Mouse (Mus musculus) hindbrain, embryonic 16.5 days (tissue): ENCODE measurements around the gene Gm8122. TPM values are rescaled to one million over a fixed set of nuclear protein-coding genes. Genes with fewer than 3 reads are reported as not detected.
"Not testable (repeated sequence)": the region's sequence is repeated elsewhere in the genome, so short reads cannot be mapped to it uniquely, and the experiment has no call there.

Experiments used
- ATAC-seq: fragments of 200-750 bp; cut with Nextera tagmentation; 2 replicates; pipeline ENCODE4 v1.8.0; 2017; ENCODE audit warnings: moderate TSS enrichment, moderate library complexity
- H3K27ac ChIP-seq: fragments of 300-500 bp; sonication (generic); 2 replicates; pipeline ENCODE4 v1.5.1; 2014; ENCODE audit warnings: low read depth, mild to moderate bottlenecking, control low read depth, low read length, moderate library complexity
- H3K27me3 ChIP-seq: fragments of 300-500 bp; sonication (generic); replicated peaks from 2 replicates; pipeline ENCODE4 v1.6.1; 2014; ENCODE audit warnings: low read length; ENCODE audit not compliant: control insufficient read depth, insufficient read depth
- H3K36me3 ChIP-seq: fragments of 300-500 bp; sonication (generic); 2 replicates; pipeline ENCODE4 v1.6.1; 2014; ENCODE audit warnings: mild to moderate bottlenecking, low read length, moderate library complexity, mixed read lengths; ENCODE audit not compliant: control insufficient read depth, insufficient read depth
- H3K4me1 ChIP-seq: fragments of 300-500 bp; sonication (generic); 2 replicates; pipeline ENCODE4 v1.6.1; 2014; ENCODE audit warnings: low read depth, low read length; ENCODE audit not compliant: control insufficient read depth, insufficient read depth
- H3K4me2 ChIP-seq: fragments of 300-500 bp; sonication (generic); 2 replicates; pipeline ENCODE4 v1.6.1; 2014; ENCODE audit warnings: mild to moderate bottlenecking, low read length, control low read depth, moderate library complexity
- H3K4me3 ChIP-seq: fragments of 300-500 bp; sonication (generic); 2 replicates; pipeline ENCODE4 v1.5.1; 2014; ENCODE audit warnings: mild to moderate bottlenecking, low read length, control low read depth, moderate library complexity
- H3K9ac ChIP-seq: fragments of 300-500 bp; sonication (generic); 2 replicates; pipeline ENCODE4 v1.6.1; 2014; ENCODE audit warnings: low read depth, mild to moderate bottlenecking, control low read depth, low read length, moderate library complexity
- H3K9me3 ChIP-seq: fragments of 300-500 bp; sonication (generic); 2 replicates; pipeline ENCODE4 v1.6.1; 2014; ENCODE audit warnings: mild to moderate bottlenecking, low read length, moderate library complexity; ENCODE audit not compliant: control insufficient read depth
- WGBS: fragments of 180-500 bp; shearing (Covaris S2); extraction: QIAGEN DNeasy Blood & Tissue Kit; methylation state at CpG from one replicate; pipeline ENCODE4 v1.1.7; 2014; 5-methylcytosine and 5-hydroxymethylcytosine counted together
- polyA plus RNA-seq: library from polyadenylated mRNA; unstranded; fragments of >200 nt; fragmentation: Nextera tagmentation; extraction: Ambion mirVana; gene quantifications from 2 replicates; pipeline ENCODE4 v1.2.1, GENCODE M21; 2015

Gm8122 gene
- polyA plus RNA-seq: not detected in 2 replicates

GRCm38 (mm10) chr14:43235204-43235603 is at the start of gene Gm8122:
TSS of gene Gm8122 (minus strand) at chr14:43235304.
- H3K27me3 ChIP-seq, H3K27ac ChIP-seq, H3K9me3 ChIP-seq, H3K36me3 ChIP-seq, H3K4me2 ChIP-seq, H3K4me3 ChIP-seq, H3K9ac ChIP-seq, ATAC-seq, H3K4me1 ChIP-seq: not testable (repeated sequence)
- 91% methylated on average over 2 of the region's 4 CpGs for WGBS

GRCm38 (mm10) chr14:43278681-43279080 is 43.6 kb upstream of the Gm8122 start:
- whole genome bisulfite sequencing: 88% methylated on average over 3 of the region's 3 CpGs

GRCm38 (mm10) chr14:43278146-43278545 is 43.0 kb upstream of the Gm8122 start:
- H3K9me3 ChIP-seq, H3K4me3 ChIP-seq: not testable (repeated sequence)
- whole genome bisulfite sequencing: 80% methylated on average over 4 of the region's 4 CpGs

More at GRCm38 (mm10) chr14:43278681-43279080, 43.6 kb upstream of the Gm8122 start:
- H3K27ac ChIP-seq, H3K9me3 ChIP-seq, H3K4me2 ChIP-seq, H3K4me1 ChIP-seq, ATAC-seq, H3K27me3 ChIP-seq, H3K36me3 ChIP-seq, H3K9ac ChIP-seq, H3K4me3 ChIP-seq: not testable (repeated sequence)

GRCm38 (mm10) chr14:43277468-43277867 is 42.4 kb upstream of the Gm8122 start:
- 74% methylated on average over 2 of the region's 2 CpGs for WGBS

More at GRCm38 (mm10) chr14:43278146-43278545, 43.0 kb upstream of the Gm8122 start:
- not testable (repeated sequence) for H3K27me3 ChIP-seq, ATAC-seq, H3K27ac ChIP-seq, H3K4me1 ChIP-seq, H3K4me2 ChIP-seq, H3K9ac ChIP-seq, H3K36me3 ChIP-seq

GRCm38 (mm10) chr14:43275752-43276151 is 40.6 kb upstream of the Gm8122 start:
- not testable (repeated sequence) for H3K4me2 ChIP-seq, ATAC-seq, H3K9ac ChIP-seq, H3K36me3 ChIP-seq, H3K9me3 ChIP-seq, H3K4me3 ChIP-seq, H3K4me1 ChIP-seq, H3K27me3 ChIP-seq, H3K27ac ChIP-seq
- 88% methylated on average over 1 of the region's 1 CpGs for WGBS

More at GRCm38 (mm10) chr14:43277468-43277867, 42.4 kb upstream of the Gm8122 start:
- H3K9ac ChIP-seq, H3K27me3 ChIP-seq, H3K9me3 ChIP-seq, H3K4me2 ChIP-seq, ATAC-seq, H3K36me3 ChIP-seq, H3K4me1 ChIP-seq, H3K27ac ChIP-seq, H3K4me3 ChIP-seq: not testable (repeated sequence)

GRCm38 (mm10) chr14:43274986-43275511 is 39.9 kb upstream of the Gm8122 start, which contains the start of gene Gm9732:
TSS of gene Gm9732 (plus strand) at chr14:43275036.
- not testable (repeated sequence) for H3K27me3 ChIP-seq, H3K9me3 ChIP-seq, H3K27ac ChIP-seq, H3K4me1 ChIP-seq, ATAC-seq, H3K36me3 ChIP-seq, H3K9ac ChIP-seq, H3K4me3 ChIP-seq, H3K4me2 ChIP-seq
- 81% methylated on average over 8 of the region's 8 CpGs for WGBS

- not testable (repeated sequence) for H3K27me3 ChIP-seq, H3K36me3 ChIP-seq, H3K9ac ChIP-seq, H3K4me1 ChIP-seq, H3K9me3 ChIP-seq, H3K4me2 ChIP-seq, H3K4me3 ChIP-seq, H3K27ac ChIP-seq, ATAC-seq
- 63% methylated on average over 1 of the region's 1 CpGs for WGBS
These were observed 38.1 kb upstream of the Gm8122 start for GRCm38 (mm10) chr14:43273161-43273560.

- H3K9me3 ChIP-seq, H3K4me2 ChIP-seq, H3K36me3 ChIP-seq, H3K4me1 ChIP-seq, H3K27me3 ChIP-seq, H3K4me3 ChIP-seq, H3K9ac ChIP-seq, H3K27ac ChIP-seq, ATAC-seq: not testable (repeated sequence)
- WGBS: 87% methylated on average over 3 of the region's 3 CpGs
These were observed 34.1 kb upstream of the Gm8122 start for GRCm38 (mm10) chr14:43269211-43269610.

- H3K4me1 ChIP-seq, ATAC-seq: not testable (repeated sequence)
- 50% methylated on average over 2 of the region's 2 CpGs for WGBS
These were observed 33.5 kb upstream of the Gm8122 start for GRCm38 (mm10) chr14:43268521-43269084.

More at GRCm38 (mm10) chr14:43268521-43269084, 33.5 kb upstream of the Gm8122 start:
- not testable (repeated sequence) for H3K36me3 ChIP-seq, H3K27ac ChIP-seq, H3K4me2 ChIP-seq, H3K9ac ChIP-seq, H3K4me3 ChIP-seq, H3K27me3 ChIP-seq, H3K9me3 ChIP-seq
